Mouse (Mus musculus): Measurements from ENCODE around the gene Hint2. TPM values are rescaled to one million over a fixed set of nuclear protein-coding genes. Genes with fewer than 3 reads are reported as not detected.

Gene Hint2
- polyA plus RNA-seq, 1 experiment from 2014 or later: 64.1 TPM

GRCm38 (mm10) chr4:43669428-43669794 is 13.1 kb upstream of the Hint2 start:
- Histone ChIP-seq H3K9me3 (ENCODE audit: control insufficient read depth, low read length) (no peaks in the 10 kb centered on the region), H3K9ac (ENCODE audit: low read length) (peak overlapping the region; percentile 83), H3K27me3 (ENCODE audit: control insufficient read depth, insufficient read depth, low read length) (0 out of 2 replicates have a peak, but pooled peaks cover 4% of the 10 kb centered on the region), H3K4me1 (replicated peaks; ENCODE audit: control insufficient read depth, insufficient read depth, low read length) (peaks cover 8% of the 10 kb centered on the region), H3K4me3 (ENCODE audit: low read depth, low read length) (peak overlapping the region; percentile 84), H3K27ac (ENCODE audit: low read depth, low read length) (no peak overlapping the region), H3K4me2 (ENCODE audit: low read depth, low read length, severe bottlenecking) (peak overlapping the region; percentile 84), H3K36me3 (ENCODE audit: control insufficient read depth, insufficient read depth, low read length) (no peaks in the 10 kb centered on the region)
- WGBS: under 1% methylated on average over 15 of the region's 25 CpGs
- peak; percentile 82 for ATAC-seq (replicated peaks; ENCODE audit: low FRiP score)
- no peak for DNase-seq (ENCODE audit: low spot score)

GRCm38 (mm10) chr4:43668782-43669427 is 12.6 kb upstream of the Hint2 start, which contains the start of the genes Tmem8b and Fam221b:
Gene Tmem8b (plus strand): TSS chr4:43668971.
Gene Fam221b (minus strand): TSS chr4:43669145.
- ATAC-seq (replicated peaks; ENCODE audit: low FRiP score) (peak; percentile 91), DNase-seq (ENCODE audit: low spot score) (peak; percentile 93)
- WGBS: 2% methylated on average over 29 of the region's 41 CpGs
- Histone ChIP-seq H3K9ac (ENCODE audit: low read length) (peak within 1 kb of the TSS; percentile 83), H3K4me3 (ENCODE audit: low read depth, low read length) (peak within 1 kb of the TSS; percentile 84), H3K4me1 (replicated peaks; ENCODE audit: control insufficient read depth, insufficient read depth, low read length) (peaks cover 8% of the 10 kb centered on the region), H3K36me3 (ENCODE audit: control insufficient read depth, insufficient read depth, low read length) (no peaks in the 10 kb centered on the region), H3K4me2 (ENCODE audit: low read depth, low read length, severe bottlenecking) (peak within 1 kb of the TSS; percentile 84), H3K27ac (ENCODE audit: low read depth, low read length) (no peak within 1 kb of the TSS), H3K9me3 (ENCODE audit: control insufficient read depth, low read length) (no peaks in the 10 kb centered on the region), H3K27me3 (ENCODE audit: control insufficient read depth, insufficient read depth, low read length) (0 out of 2 replicates have a peak, but pooled peaks cover 4% of the 10 kb centered on the region)

GRCm38 (mm10) chr4:43666412-43666811 is 10.1 kb upstream of the Hint2 start:
- peaks cover 10% of the 10 kb centered on the region; the same call in 1 of the 2 replicates for H3K27me3 ChIP-seq (ENCODE audit: control insufficient read depth, insufficient read depth, low read length)
- DNase-seq (ENCODE audit: low spot score) (no peak), ATAC-seq (replicated peaks; ENCODE audit: low FRiP score) (no peak)
- WGBS: 33% methylated on average over 4 of the region's 4 CpGs
- H3K4me1 ChIP-seq (replicated peaks; ENCODE audit: control insufficient read depth, insufficient read depth, low read length): peaks cover 6% of the 10 kb centered on the region
- no peak overlapping the region for H3K9ac ChIP-seq (ENCODE audit: low read length)
- H3K9me3 ChIP-seq (ENCODE audit: control insufficient read depth, low read length): no peaks in the 10 kb centered on the region
- no peak overlapping the region for H3K4me3 ChIP-seq (ENCODE audit: low read depth, low read length)
- no peak overlapping the region for H3K4me2 ChIP-seq (ENCODE audit: low read depth, low read length, severe bottlenecking)
- H3K36me3 ChIP-seq (ENCODE audit: control insufficient read depth, insufficient read depth, low read length): no peaks in the 10 kb centered on the region
- no peak overlapping the region for H3K27ac ChIP-seq (ENCODE audit: low read depth, low read length)

- Histone ChIP-seq H3K36me3 (ENCODE audit: control insufficient read depth, insufficient read depth, low read length) (no peaks in the 10 kb centered on the region), H3K9ac (ENCODE audit: low read length) (no peak overlapping the region), H3K27ac (ENCODE audit: low read depth, low read length) (no peak overlapping the region), H3K9me3 (ENCODE audit: control insufficient read depth, low read length) (no peaks in the 10 kb centered on the region), H3K4me2 (ENCODE audit: low read depth, low read length, severe bottlenecking) (peak overlapping the region; percentile 80; the same call in 1 of the 2 replicates), H3K4me3 (ENCODE audit: low read depth, low read length) (peak overlapping the region; percentile 60), H3K27me3 (ENCODE audit: control insufficient read depth, insufficient read depth, low read length) (no peaks in the 10 kb centered on the region), H3K4me1 (replicated peaks; ENCODE audit: control insufficient read depth, insufficient read depth, low read length) (peaks cover 4% of the 10 kb centered on the region; the same call in 1 of the 2 replicates)
- DNase-seq (ENCODE audit: low spot score) (no peak), ATAC-seq (replicated peaks; ENCODE audit: low FRiP score) (no peak)
- 62% methylated on average over 4 of the region's 4 CpGs for WGBS
Observed at GRCm38 (mm10) chr4:43657146-43657545, 880 bp upstream of the Hint2 start.

- no peaks in the 10 kb centered on the region for H3K27me3 ChIP-seq (ENCODE audit: control insufficient read depth, insufficient read depth, low read length)
- WGBS: 5% methylated on average over 34 of the region's 34 CpGs
- ATAC-seq (replicated peaks; ENCODE audit: low FRiP score): peak; percentile 37; the same call in 1 of the 2 replicates
- no peaks in the 10 kb centered on the region for H3K36me3 ChIP-seq (ENCODE audit: control insufficient read depth, insufficient read depth, low read length)
- H3K4me2 ChIP-seq (ENCODE audit: low read depth, low read length, severe bottlenecking): peak overlapping the region; percentile 80
- H3K27ac ChIP-seq (ENCODE audit: low read depth, low read length): peak overlapping the region; percentile 79
- DNase-seq (ENCODE audit: low spot score): no peak
- H3K4me1 ChIP-seq (replicated peaks; ENCODE audit: control insufficient read depth, insufficient read depth, low read length): peaks cover 4% of the 10 kb centered on the region; the same call in 1 of the 2 replicates
- H3K4me3 ChIP-seq (ENCODE audit: low read depth, low read length): peak overlapping the region; percentile 60
- H3K9ac ChIP-seq (ENCODE audit: low read length): peak overlapping the region; percentile 82
- no peaks in the 10 kb centered on the region for H3K9me3 ChIP-seq (ENCODE audit: control insufficient read depth, low read length)
Observed at GRCm38 (mm10) chr4:43655656-43656338, 469 bp downstream of the Hint2 start.

GRCm38 (mm10) chr4:43653161-43654015 is 2.9 kb downstream of the Hint2 start, which contains the start of gene Spag8:
Gene Spag8 (minus strand): TSS chr4:43653594.
- Histone ChIP-seq H3K4me2 (ENCODE audit: low read depth, low read length, severe bottlenecking) (peak within 1 kb of the TSS; percentile 45), H3K4me3 (ENCODE audit: low read depth, low read length) (peak within 1 kb of the TSS; percentile 23), H3K27me3 (ENCODE audit: control insufficient read depth, insufficient read depth, low read length) (no peaks in the 10 kb centered on the region), H3K4me1 (replicated peaks; ENCODE audit: control insufficient read depth, insufficient read depth, low read length) (peaks cover 4% of the 10 kb centered on the region; the same call in 1 of the 2 replicates), H3K36me3 (ENCODE audit: control insufficient read depth, insufficient read depth, low read length) (no peaks in the 10 kb centered on the region), H3K9ac (ENCODE audit: low read length) (0 out of 2 replicates have a peak within 1 kb of the TSS, but pooled peaks have one; percentile 16), H3K9me3 (ENCODE audit: control insufficient read depth, low read length) (peaks cover 4% of the 10 kb centered on the region; the same call in 1 of the 2 replicates), H3K27ac (ENCODE audit: low read depth, low read length) (no peak within 1 kb of the TSS)
- 12% methylated on average over 24 of the region's 24 CpGs for WGBS
- ATAC-seq (replicated peaks; ENCODE audit: low FRiP score) (no peak), DNase-seq (ENCODE audit: low spot score) (peak; percentile 75)

GRCm38 (mm10) chr4:43652726-43653125 is 3.5 kb downstream of the Hint2 start:
- 93% methylated on average over 4 of the region's 4 CpGs for WGBS
- DNase-seq (ENCODE audit: low spot score) (no peak), ATAC-seq (replicated peaks; ENCODE audit: low FRiP score) (no peak)
- peak overlapping the region; percentile 45; the same call in 1 of the 2 replicates for H3K4me2 ChIP-seq (ENCODE audit: low read depth, low read length, severe bottlenecking)
- H3K27me3 ChIP-seq (ENCODE audit: control insufficient read depth, insufficient read depth, low read length): no peaks in the 10 kb centered on the region
- H3K4me1 ChIP-seq (replicated peaks; ENCODE audit: control insufficient read depth, insufficient read depth, low read length): peaks cover 4% of the 10 kb centered on the region; the same call in 1 of the 2 replicates
- H3K4me3 ChIP-seq (ENCODE audit: low read depth, low read length): no peak overlapping the region
- no peak overlapping the region for H3K27ac ChIP-seq (ENCODE audit: low read depth, low read length)
- no peaks in the 10 kb centered on the region for H3K36me3 ChIP-seq (ENCODE audit: control insufficient read depth, insufficient read depth, low read length)
- H3K9me3 ChIP-seq (ENCODE audit: control insufficient read depth, low read length): peaks cover 4% of the 10 kb centered on the region; the same call in 1 of the 2 replicates
- no peak overlapping the region for H3K9ac ChIP-seq (ENCODE audit: low read length)

GRCm38 (mm10) chr4:43649783-43650182 is 6.5 kb downstream of the Hint2 start:
- peaks cover 4% of the 10 kb centered on the region; the same call in 1 of the 2 replicates for H3K9me3 ChIP-seq (ENCODE audit: control insufficient read depth, low read length)
- no peak for DNase-seq (ENCODE audit: low spot score)
- no peak overlapping the region for H3K27ac ChIP-seq (ENCODE audit: low read depth, low read length)
- no peak overlapping the region for H3K4me2 ChIP-seq (ENCODE audit: low read depth, low read length, severe bottlenecking)
- ATAC-seq (replicated peaks; ENCODE audit: low FRiP score): no peak
- H3K4me1 ChIP-seq (replicated peaks; ENCODE audit: control insufficient read depth, insufficient read depth, low read length): peaks cover 2% of the 10 kb centered on the region; the same call in 1 of the 2 replicates
- no peaks in the 10 kb centered on the region for H3K36me3 ChIP-seq (ENCODE audit: control insufficient read depth, insufficient read depth, low read length)
- H3K27me3 ChIP-seq (ENCODE audit: control insufficient read depth, insufficient read depth, low read length): no peaks in the 10 kb centered on the region
- WGBS: 94% methylated on average over 3 of the region's 3 CpGs
- H3K4me3 ChIP-seq (ENCODE audit: low read depth, low read length): no peak overlapping the region
- no peak overlapping the region for H3K9ac ChIP-seq (ENCODE audit: low read length)
